Mouse (Mus musculus) MEL (cell line): ENCODE data around the gene Kcnc2. TPM values are rescaled to one million over a fixed set of nuclear protein-coding genes. Genes with fewer than 3 reads are reported as not detected.

ENCODE experiments used
- DNase-seq: peaks from one replicate; pipeline ENCODE4 v3.0.0; 2011; ENCODE audit warnings: low read depth, low spot score
- H3K27ac ChIP-seq: 2 replicates; pipeline ENCODE4 v1.5.1; 2012; ENCODE audit warnings: low read depth, mild to moderate bottlenecking, control low read depth, low read length, moderate library complexity; ENCODE audit not compliant: control insufficient read depth
- H3K27me3 ChIP-seq, 2 experiments: fragments of 150-350 bp in 1 of 2; sonication (generic) in 1 of 2; 2 replicates each; pipeline ENCODE4 v1.6.1; 2012; ENCODE audit warnings: low read length in 2 of 2, mild to moderate bottlenecking in 2 of 2, improper control_type of control experiment in 1 of 2, moderate library complexity in 1 of 2; ENCODE audit not compliant: insufficient read depth in 2 of 2, control insufficient read depth in 1 of 2
- H3K36me3 ChIP-seq, 2 experiments: 2 replicates each; pipeline ENCODE4 v1.6.1; 2012 to 2014; ENCODE audit warnings: low read length in 2 of 2, improper control_type of control experiment in 1 of 2, inconsistent platforms in 1 of 2, mild to moderate bottlenecking in 1 of 2; ENCODE audit not compliant: insufficient read depth in 2 of 2, control insufficient read depth in 1 of 2
- H3K4me1 ChIP-seq, 2 experiments: fragments of 150-350 bp in 1 of 2; sonication (generic) in 1 of 2; 2 replicates each; pipeline ENCODE4 v1.6.1; 2012; ENCODE audit warnings: low read length in 2 of 2, improper control_type of control experiment in 1 of 2, mild to moderate bottlenecking in 1 of 2; ENCODE audit not compliant: insufficient read depth in 2 of 2, control insufficient read depth in 1 of 2
- H3K4me3 ChIP-seq, 2 experiments: fragments of 150-350 bp in 1 of 2; sonication (generic) in 1 of 2; 2 replicates each; pipeline ENCODE4 v1.5.1; 2012; ENCODE audit warnings: low read depth in 2 of 2, low read length in 2 of 2, mild to moderate bottlenecking in 2 of 2, moderate library complexity in 2 of 2, control low read depth in 1 of 2, improper control_type of control experiment in 1 of 2; ENCODE audit not compliant: control insufficient read depth in 1 of 2, insufficient read depth in 1 of 2
- H3K79me2 ChIP-seq: 2 replicates; pipeline ENCODE4 v1.6.1; 2012; ENCODE audit warnings: mild to moderate bottlenecking, low read length, moderate library complexity; ENCODE audit not compliant: control insufficient read depth, poor library complexity, insufficient read depth
- H3K9ac ChIP-seq: 2 replicates; pipeline ENCODE4 v1.6.1; 2012; ENCODE audit warnings: low read depth, mild to moderate bottlenecking, control low read depth, low read length, moderate library complexity; ENCODE audit not compliant: control insufficient read depth, poor library complexity, severe bottlenecking
- H3K9me3 ChIP-seq: fragments of 150-350 bp; sonication (generic); replicated peaks from 2 replicates; pipeline ENCODE4 v1.6.1; 2012; ENCODE audit warnings: mild to moderate bottlenecking, low read length, improper control_type of control experiment, moderate library complexity; ENCODE audit not compliant: insufficient read depth
- BHLHE40 ChIP-seq: IDR thresholded peaks from 2 replicates; pipeline ENCODE4 v1.6.1; 2012; ENCODE audit warnings: low read depth, mild to moderate bottlenecking, inconsistent platforms, low read length, improper control_type of control experiment, borderline replicate concordance
- CTCF ChIP-seq, 3 experiments: IDR thresholded peaks in 2 of 3; conservative IDR thresholded peaks in 1 of 3; 2 replicates each; pipeline ENCODE4 v1.5.1; 2011 to 2012; ENCODE audit warnings: low read length in 3 of 3, low read depth in 2 of 3, mild to moderate bottlenecking in 2 of 3, improper control_type of control experiment in 1 of 3, inconsistent platforms in 1 of 3, mixed read lengths in 1 of 3, moderate library complexity in 1 of 3; ENCODE audit not compliant: control insufficient read depth in 1 of 3, insufficient read depth in 1 of 3, poor library complexity in 1 of 3, severe bottlenecking in 1 of 3
- E2F4 ChIP-seq: IDR thresholded peaks from 2 replicates; pipeline ENCODE4 v1.6.1; 2011; ENCODE audit warnings: low read depth, low read length, improper control_type of control experiment, borderline replicate concordance
- EP300 ChIP-seq, 2 experiments: IDR thresholded peaks; 2 replicates each; pipeline ENCODE4 v1.6.1; 2011; ENCODE audit warnings: improper control_type of control experiment in 2 of 2, low read length in 2 of 2, low read depth in 1 of 2, mild to moderate bottlenecking in 1 of 2
- GATA1 ChIP-seq: IDR thresholded peaks from 2 replicates; pipeline ENCODE4 v1.6.1; 2011; ENCODE audit warnings: low read depth, low read length, improper control_type of control experiment
- HCFC1 ChIP-seq: IDR thresholded peaks from 2 replicates; pipeline ENCODE4 v1.6.1; 2012; ENCODE audit warnings: low read depth, mild to moderate bottlenecking, inconsistent platforms, low read length, improper control_type of control experiment, moderate library complexity
- MAFK ChIP-seq: IDR thresholded peaks from 2 replicates; pipeline ENCODE4 v1.6.1; 2011; ENCODE audit warnings: low read depth, mild to moderate bottlenecking, low read length, improper control_type of control experiment, borderline replicate concordance
- MAX ChIP-seq: IDR thresholded peaks from 2 replicates; pipeline ENCODE4 v1.6.1; 2011; ENCODE audit warnings: low read length, improper control_type of control experiment
- MAZ ChIP-seq: IDR thresholded peaks from 2 replicates; pipeline ENCODE4 v1.6.1; 2012; ENCODE audit warnings: low read depth, mild to moderate bottlenecking, inconsistent platforms, low read length, improper control_type of control experiment
- MYB ChIP-seq: IDR thresholded peaks from 2 replicates; pipeline ENCODE4 v1.6.1; 2011; ENCODE audit warnings: mild to moderate bottlenecking, low read depth, low read length, improper control_type of control experiment
- POLR2A ChIP-seq, 2 experiments: IDR thresholded peaks; 2 replicates each; pipeline ENCODE4 v1.6.1; 2011 to 2012; ENCODE audit warnings: low read length in 2 of 2, mild to moderate bottlenecking in 2 of 2, control low read depth in 1 of 2, improper control_type of control experiment in 1 of 2, low read depth in 1 of 2, moderate library complexity in 1 of 2; ENCODE audit not compliant: control insufficient read depth in 1 of 2, insufficient read depth in 1 of 2, poor library complexity in 1 of 2
- POLR2AphosphoS5 ChIP-seq: IDR thresholded peaks from 2 replicates; pipeline ENCODE4 v1.6.1; 2012; ENCODE audit warnings: low read depth, borderline replicate concordance, mild to moderate bottlenecking, inconsistent platforms, low read length, moderate library complexity, mixed read lengths
- TAL1 ChIP-seq: IDR thresholded peaks from 2 replicates; pipeline ENCODE4 v1.6.1; 2012; ENCODE audit warnings: mild to moderate bottlenecking, inconsistent platforms, low read length, moderate library complexity, mixed read lengths
- TBP ChIP-seq: IDR thresholded peaks from 2 replicates; pipeline ENCODE4 v1.8.0; 2011; ENCODE audit warnings: low read depth, low read length, improper control_type of control experiment
- UBTF ChIP-seq: IDR thresholded peaks from 2 replicates; pipeline ENCODE4 v1.6.1; 2012; ENCODE audit warnings: low read depth, mild to moderate bottlenecking, inconsistent platforms, low read length, improper control_type of control experiment, moderate library complexity, borderline replicate concordance; ENCODE audit not compliant: insufficient read depth
- USF1 ChIP-seq: IDR thresholded peaks from 2 replicates; pipeline ENCODE4 v1.6.1; 2014; ENCODE audit warnings: low read depth, mild to moderate bottlenecking, inconsistent platforms, low read length, improper control_type of control experiment, moderate library complexity
- USF2 ChIP-seq, 2 experiments: IDR thresholded peaks; 2 replicates each; pipeline ENCODE4 v1.6.1; 2011 to 2012; ENCODE audit warnings: improper control_type of control experiment in 2 of 2, low read length in 2 of 2, borderline replicate concordance in 1 of 2, inconsistent platforms in 1 of 2, low read depth in 1 of 2, mild to moderate bottlenecking in 1 of 2; ENCODE audit not compliant: insufficient read depth in 1 of 2
- ZKSCAN1 ChIP-seq: IDR thresholded peaks from 2 replicates; pipeline ENCODE4 v1.6.1; 2012; ENCODE audit warnings: low read depth, mild to moderate bottlenecking, inconsistent platforms, low read length, improper control_type of control experiment, moderate library complexity
- polyA plus RNA-seq, 2 experiments: library from polyadenylated mRNA; stranded (reverse) in 1 of 2; unstranded in 1 of 2; fragments of >175 nt in 1 of 2; fragments of >200 nt in 1 of 2; gene quantifications; 2 replicates each; pipeline versions ENCODE4 v1.2.1 to v1.2.4; 2012; ENCODE audit warnings: low replicate concordance in 2 of 2, low read depth in 1 of 2; ENCODE audit not compliant: insufficient read length in 2 of 2, insufficient read depth in 1 of 2, missing spikeins in 1 of 2
- total RNA-seq: library from RNA; depleted of rRNA; stranded (reverse); fragments of 300-350 nt; gene quantifications from 2 replicates; pipeline ENCODE4 v1.2.3, GENCODE M21; 2012; rRNA removed

The Kcnc2 gene
- total and polyA plus RNA-seq, 3 experiments: not detected

- TF ChIP-seq MAZ: no peak
- no peak for TF ChIP-seq TBP
- TF ChIP-seq POLR2AphosphoS5: no peak
- TF ChIP-seq MYB: no peak
- TF ChIP-seq POLR2A (IDR thresholded peaks at IDR 0.05; ENCODE audit: control insufficient read depth in 1 of 2, insufficient read depth in 1 of 2, low read depth in 1 of 2, low read length in 2 of 2, poor library complexity in 1 of 2): no peak
- TF ChIP-seq ZKSCAN1: no peak
- no peak for TF ChIP-seq GATA1
- no peak for TF ChIP-seq CTCF (IDR thresholded peaks at IDR 0.05 in 2 of 3, conservative IDR thresholded peaks at IDR 0.05 in 1 of 3; ENCODE audit: control insufficient read depth in 1 of 3, insufficient read depth in 1 of 3, low read depth in 2 of 3, low read length in 3 of 3, poor library complexity in 1 of 3, severe bottlenecking in 1 of 3)
- TF ChIP-seq UBTF: no peak
- TF ChIP-seq EP300 (IDR thresholded peaks at IDR 0.05; ENCODE audit: low read depth in 1 of 2, low read length in 2 of 2): no peak
- no peak for TF ChIP-seq USF2 (IDR thresholded peaks at IDR 0.05; ENCODE audit: borderline replicate concordance in 1 of 2, insufficient read depth in 1 of 2, low read depth in 1 of 2, low read length in 2 of 2)
- TF ChIP-seq USF1: no peak
- no peak for TF ChIP-seq HCFC1
- no peak for TF ChIP-seq E2F4
- no peak for TF ChIP-seq MAFK
- TF ChIP-seq TAL1: no peak
- TF ChIP-seq MAX: no peak
- no peak for TF ChIP-seq BHLHE40
- Histone ChIP-seq H3K79me2 (no peaks in the 10 kb centered on the region), H3K36me3 (no peaks in the 10 kb centered on the region), H3K4me3 (no peak overlapping the region), H3K9ac (no peak overlapping the region), H3K27ac (no peak overlapping the region), H3K4me1 (no peaks in the 10 kb centered on the region), H3K9me3 (no peaks in the 10 kb centered on the region), H3K27me3 (no peaks in the 10 kb centered on the region)
- DNase-seq: no peak
Measured at GRCm38 (mm10) chr10:112488751-112489150, 217.8 kb downstream of the Kcnc2 start.

Other genes starting within 250 kb of the Kcnc2 start
- not detected in 2 replicates for gene Glipr1l1, start 210.9 kb upstream of the Kcnc2 start, total RNA-seq
- not detected for gene Glipr1l1, start 210.9 kb upstream of the Kcnc2 start, polyA plus RNA-seq
- gene Glipr1l2, start 187.8 kb upstream of the Kcnc2 start, total RNA-seq: not detected in 2 replicates
- not detected for gene Glipr1l2, start 187.8 kb upstream of the Kcnc2 start, polyA plus RNA-seq
- not detected in 2 replicates for gene Glipr1l3, start 110.8 kb upstream of the Kcnc2 start, total RNA-seq
- not detected for gene Glipr1l3, start 110.8 kb upstream of the Kcnc2 start, polyA plus RNA-seq
- gene Caps2, start 107.5 kb upstream of the Kcnc2 start, total RNA-seq: not detected in 2 replicates
- not detected for gene Caps2, start 107.5 kb upstream of the Kcnc2 start, polyA plus RNA-seq